Mouse (Mus musculus) spleen, adult 2 months (tissue): ENCODE data around the gene Col4a4.

Source experiments
- CTCF ChIP-seq: fragments of 200-500 bp; IDR thresholded peaks from 2 replicates; pipeline ENCODE4 v1.5.1; 2011; ENCODE audit warnings: mild to moderate bottlenecking, inconsistent platforms; ENCODE audit not compliant: insufficient read depth, insufficient read length, insufficient replicate concordance; ENCODE audit errors: extremely low read depth
- POLR2A ChIP-seq: fragments of 200-500 bp; IDR thresholded peaks from 2 replicates; pipeline ENCODE4 v1.6.1; 2011; ENCODE audit warnings: low read depth, low read length, inconsistent platforms

GRCm38 (mm10) chr1:82635254-82635620 lies 48.6 kb upstream of the Col4a4 start:
- no peak for TF ChIP-seq POLR2A
- no peak for TF ChIP-seq CTCF
